Mouse (Mus musculus): ENCODE measurements at regions not wholly inside any gene's neighbourhood (a gene's known extent, or its start where the extent isn't known, plus 50 kb on each side); places are given as distances from the start of the nearest gene placed in this dataset.

- no peaks in the 10 kb centered on the region for H3K9me3 ChIP-seq (ENCODE audit: control insufficient read depth, low read length)
- H3K27me3 ChIP-seq (ENCODE audit: control insufficient read depth, insufficient read depth, low read length), result no peaks in the 10 kb centered on the region
- no peak overlapping the region for H3K27ac ChIP-seq (ENCODE audit: low read depth, low read length)
- ATAC-seq (ENCODE audit: low FRiP score, low TSS enrichment), result no peak
- no peak overlapping the region for H3K9ac ChIP-seq (ENCODE audit: low read depth, low read length)
- H3K4me2 ChIP-seq (replicated peaks; ENCODE audit: low read depth, low read length), result peak overlapping the region; percentile 11; the same call in 1 of the 2 replicates
- WGBS, result 44% methylated on average over 5 of the region's 5 CpGs
- H3K4me1 ChIP-seq (ENCODE audit: control insufficient read depth, insufficient read depth, low read length), result no peaks in the 10 kb centered on the region
- H3K4me3 ChIP-seq (ENCODE audit: low read length), result no peak overlapping the region
- no peaks in the 10 kb centered on the region for H3K36me3 ChIP-seq (ENCODE audit: control insufficient read depth, insufficient read depth, low read length)
These were observed 65.0 kb upstream of the Tmco5 start for GRCm38 (mm10) chr2:116813559-116813895.

GRCm38 (mm10) chr2:116817134-116817533 is 61.4 kb upstream of the Tmco5 start:
- no peaks in the 10 kb centered on the region for H3K9me3 ChIP-seq (ENCODE audit: control insufficient read depth, low read length)
- H3K27ac ChIP-seq (ENCODE audit: low read depth, low read length), result no peak overlapping the region
- H3K9ac ChIP-seq (ENCODE audit: low read depth, low read length), result no peak overlapping the region
- H3K4me1 ChIP-seq (ENCODE audit: control insufficient read depth, insufficient read depth, low read length), result no peaks in the 10 kb centered on the region
- WGBS, result 61% methylated on average over 6 of the region's 6 CpGs
- H3K4me3 ChIP-seq (ENCODE audit: low read length), result no peak overlapping the region
- no peak overlapping the region for H3K4me2 ChIP-seq (replicated peaks; ENCODE audit: low read depth, low read length)
- ATAC-seq (ENCODE audit: low FRiP score, low TSS enrichment), result no peak
- H3K27me3 ChIP-seq (ENCODE audit: control insufficient read depth, insufficient read depth, low read length), result no peaks in the 10 kb centered on the region
- H3K36me3 ChIP-seq (ENCODE audit: control insufficient read depth, insufficient read depth, low read length), result no peaks in the 10 kb centered on the region

DNA sequence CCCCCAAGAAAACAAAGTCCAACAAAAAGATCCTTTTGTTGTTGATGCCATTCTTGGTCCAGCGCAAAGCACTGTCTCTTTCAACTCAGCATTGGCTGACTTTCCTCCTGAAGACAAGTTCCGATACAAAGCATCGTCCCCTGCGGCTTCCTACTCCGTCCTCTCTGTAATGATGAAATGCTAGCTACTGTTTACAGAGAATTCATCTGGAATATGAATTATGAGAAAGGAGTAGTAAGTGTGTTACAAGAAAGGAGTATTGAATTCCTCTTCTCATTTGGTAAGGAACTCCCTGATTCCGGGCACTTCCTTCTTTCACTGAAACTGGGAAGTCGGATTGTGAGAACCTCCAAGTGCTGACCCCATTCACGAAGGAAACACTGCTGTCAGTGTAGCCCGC is 60.9 kb upstream of the Tmco5 start:
- H3K4me1 ChIP-seq (ENCODE audit: control insufficient read depth, insufficient read depth, low read length), result no peaks in the 10 kb centered on the region
- H3K36me3 ChIP-seq (ENCODE audit: control insufficient read depth, insufficient read depth, low read length), result no peaks in the 10 kb centered on the region
- H3K9ac ChIP-seq (ENCODE audit: low read depth, low read length), result no peak overlapping the region
- no peak overlapping the region for H3K4me2 ChIP-seq (replicated peaks; ENCODE audit: low read depth, low read length)
- no peaks in the 10 kb centered on the region for H3K27me3 ChIP-seq (ENCODE audit: control insufficient read depth, insufficient read depth, low read length)
- H3K27ac ChIP-seq (ENCODE audit: low read depth, low read length), result no peak overlapping the region
- no peak for ATAC-seq (ENCODE audit: low FRiP score, low TSS enrichment)
- 75% methylated on average over 9 of the region's 9 CpGs for WGBS
- H3K9me3 ChIP-seq (ENCODE audit: control insufficient read depth, low read length), result no peaks in the 10 kb centered on the region
- no peak overlapping the region for H3K4me3 ChIP-seq (ENCODE audit: low read length)

GRCm38 (mm10) chr2:116818550-116818949 is 59.9 kb upstream of the Tmco5 start:
- Histone ChIP-seq H3K4me3 (ENCODE audit: low read length) (no peak overlapping the region), H3K36me3 (ENCODE audit: control insufficient read depth, insufficient read depth, low read length) (no peaks in the 10 kb centered on the region), H3K9ac (ENCODE audit: low read depth, low read length) (no peak overlapping the region), H3K4me1 (ENCODE audit: control insufficient read depth, insufficient read depth, low read length) (no peaks in the 10 kb centered on the region), H3K27me3 (ENCODE audit: control insufficient read depth, insufficient read depth, low read length) (no peaks in the 10 kb centered on the region), H3K9me3 (ENCODE audit: control insufficient read depth, low read length) (no peaks in the 10 kb centered on the region), H3K4me2 (replicated peaks; ENCODE audit: low read depth, low read length) (no peak overlapping the region), H3K27ac (ENCODE audit: low read depth, low read length) (no peak overlapping the region)
- no peak for ATAC-seq (ENCODE audit: low FRiP score, low TSS enrichment)
- 47% methylated on average over 2 of the region's 2 CpGs for WGBS

DNA sequence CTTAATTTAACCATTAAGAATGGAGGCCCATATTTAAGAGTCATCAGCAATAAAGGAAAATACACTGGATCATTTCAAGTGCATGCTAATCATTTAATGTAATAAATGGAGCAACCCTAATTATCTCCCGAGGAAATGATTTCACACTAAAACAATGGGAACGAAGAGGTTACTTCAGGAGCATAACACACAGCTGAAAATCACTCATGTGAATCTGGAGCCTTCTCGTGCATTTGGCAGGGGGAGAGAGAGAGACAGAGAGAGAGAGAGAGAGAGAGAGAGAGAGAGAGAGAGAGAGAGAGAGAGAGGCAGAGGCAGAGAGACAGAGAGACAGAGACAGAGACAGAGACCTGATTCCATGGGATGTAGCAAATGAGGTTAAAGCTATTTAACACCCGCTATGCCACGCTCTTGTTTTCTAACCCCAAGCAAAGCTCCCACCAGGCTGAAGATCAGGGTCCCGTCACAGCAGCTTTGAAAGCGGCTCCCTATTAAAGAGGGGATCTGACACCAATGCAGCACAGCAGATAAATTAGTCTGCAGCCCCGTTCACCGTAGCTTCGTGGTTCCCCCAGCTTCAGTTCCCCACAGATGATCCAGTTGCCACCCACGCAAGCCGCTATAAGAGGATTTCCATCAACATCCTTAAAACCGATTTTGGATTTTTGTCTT is 59.3 kb upstream of the Tmco5 start:
- Histone ChIP-seq H3K4me3 (ENCODE audit: low read length) (no peak overlapping the region), H3K27me3 (ENCODE audit: control insufficient read depth, insufficient read depth, low read length) (no peaks in the 10 kb centered on the region), H3K27ac (ENCODE audit: low read depth, low read length) (no peak overlapping the region), H3K9me3 (ENCODE audit: control insufficient read depth, low read length) (no peaks in the 10 kb centered on the region), H3K4me2 (replicated peaks; ENCODE audit: low read depth, low read length) (no peak overlapping the region), H3K9ac (ENCODE audit: low read depth, low read length) (no peak overlapping the region), H3K36me3 (ENCODE audit: control insufficient read depth, insufficient read depth, low read length) (no peaks in the 10 kb centered on the region), H3K4me1 (ENCODE audit: control insufficient read depth, insufficient read depth, low read length) (no peaks in the 10 kb centered on the region)
- ATAC-seq (ENCODE audit: low FRiP score, low TSS enrichment), result no peak
- WGBS, result 43% methylated on average over 13 of the region's 13 CpGs

DNA sequence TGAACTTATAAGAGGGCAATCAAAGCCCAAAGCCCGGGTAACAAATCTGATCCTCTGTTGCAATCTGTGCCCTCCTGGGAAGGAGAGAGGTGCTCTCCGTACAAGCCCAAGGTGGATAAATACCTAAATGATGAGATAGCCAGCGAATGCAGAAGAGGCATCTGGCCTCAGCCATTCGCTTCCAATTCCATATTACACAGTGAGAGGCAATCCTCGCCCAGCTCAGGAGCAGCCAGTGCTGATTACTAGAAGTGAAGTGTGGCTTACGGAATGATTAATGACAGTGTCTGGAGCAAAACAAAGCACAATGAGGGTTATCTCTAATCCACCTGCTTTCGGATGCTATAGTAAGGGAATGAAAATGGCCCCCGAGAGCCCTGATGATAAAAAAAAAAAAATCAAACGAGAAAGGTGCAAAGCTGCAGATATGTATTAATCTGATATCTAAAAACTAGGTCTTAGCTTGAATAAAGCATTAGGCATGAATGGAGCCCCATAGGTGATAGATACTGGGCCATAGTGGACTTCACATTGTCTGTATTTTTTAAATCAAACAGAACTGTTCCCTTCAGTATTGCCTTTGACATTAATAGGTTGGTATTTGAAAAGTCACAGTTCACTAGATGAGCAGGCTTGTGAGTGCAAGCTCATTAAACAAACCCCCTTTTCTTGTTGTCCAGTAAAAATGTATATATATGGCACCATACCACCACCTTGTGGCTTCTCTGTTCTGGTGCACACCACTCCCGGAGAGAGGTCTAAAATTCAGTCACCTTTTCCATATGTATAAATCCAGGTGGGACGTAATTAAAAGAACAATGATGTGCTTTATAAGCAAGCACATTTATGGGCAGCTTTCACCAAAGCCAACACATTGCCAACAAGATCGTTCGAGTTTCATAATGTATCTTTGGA is 57.4 kb upstream of the Tmco5 start:
- Histone ChIP-seq H3K36me3 (ENCODE audit: control insufficient read depth, insufficient read depth, low read length) (no peaks in the 10 kb centered on the region), H3K4me1 (ENCODE audit: control insufficient read depth, insufficient read depth, low read length) (no peaks in the 10 kb centered on the region), H3K4me3 (ENCODE audit: low read length) (no peak overlapping the region), H3K4me2 (replicated peaks; ENCODE audit: low read depth, low read length) (no peak overlapping the region), H3K9me3 (ENCODE audit: control insufficient read depth, low read length) (no peaks in the 10 kb centered on the region), H3K27me3 (ENCODE audit: control insufficient read depth, insufficient read depth, low read length) (no peaks in the 10 kb centered on the region), H3K9ac (ENCODE audit: low read depth, low read length) (no peak overlapping the region), H3K27ac (ENCODE audit: low read depth, low read length) (no peak overlapping the region)
- ATAC-seq (ENCODE audit: low FRiP score, low TSS enrichment), result no peak
- 62% methylated on average over 13 of the region's 13 CpGs for WGBS

Data from kidney, embryonic 14.5 days (tissue).